Mouse (Mus musculus): ENCODE data around the gene Arhgef40. TPM values are rescaled to one million over a fixed set of nuclear protein-coding genes. Genes with fewer than 3 reads are reported as not detected.

The Arhgef40 gene
- total and polyA plus RNA-seq, 3 experiments = 6.4 to 150 (median 37.5) TPM

GRCm38 (mm10) chr14:52003981-52004495 lies 19.5 kb downstream of the Arhgef40 start:
- Histone ChIP-seq H3K9ac (ENCODE audit: control insufficient read depth, low read depth, low read length, poor library complexity, severe bottlenecking) (no peak overlapping the region), H3K9me3 (replicated peaks; ENCODE audit: insufficient read depth, low read length) (no peaks in the 10 kb centered on the region), H3K27me3 (ENCODE audit: control insufficient read depth in 1 of 2, insufficient read depth in 2 of 2, low read length in 2 of 2) (no peaks in the 10 kb centered on the region), H3K4me3 (ENCODE audit: control insufficient read depth in 1 of 2, insufficient read depth in 1 of 2, low read depth in 2 of 2, low read length in 2 of 2) (no peak overlapping the region), H3K79me2 (ENCODE audit: control insufficient read depth, insufficient read depth, low read length, poor library complexity) (no peaks in the 10 kb centered on the region), H3K36me3 (ENCODE audit: control insufficient read depth in 1 of 2, insufficient read depth in 2 of 2, low read length in 2 of 2) (no peaks in the 10 kb centered on the region; a peak in 1 of 4 replicates), H3K4me1 (ENCODE audit: control insufficient read depth in 1 of 2, insufficient read depth in 2 of 2, low read length in 2 of 2) (no peaks in the 10 kb centered on the region), H3K27ac (ENCODE audit: control insufficient read depth, low read depth, low read length) (no peak overlapping the region)
- TF ChIP-seq NRF1 (IDR thresholded peaks at IDR 0.05; ENCODE audit: insufficient read depth, low read depth, low read length, poor library complexity, severe bottlenecking) = no peak
- no peak for TF ChIP-seq JUND (IDR thresholded peaks at IDR 0.05; ENCODE audit: low read depth, low read length)
- no peak for TF ChIP-seq GATA1 (IDR thresholded peaks at IDR 0.05; ENCODE audit: low read depth, low read length)
- TF ChIP-seq ZMIZ1 (IDR thresholded peaks at IDR 0.05; ENCODE audit: low read depth, low read length) = no peak
- TF ChIP-seq KAT2A (conservative IDR thresholded peaks at IDR 0.05; ENCODE audit: low read depth, low read length) = no peak
- TF ChIP-seq SMC3 (IDR thresholded peaks at IDR 0.05; ENCODE audit: low read depth, low read length) = no peak
- no peak for TF ChIP-seq MAZ (IDR thresholded peaks at IDR 0.05; ENCODE audit: low read depth, low read length)
- no peak for TF ChIP-seq ZC3H11A (IDR thresholded peaks at IDR 0.05; ENCODE audit: low read depth, low read length)
- no peak for TF ChIP-seq TBP (IDR thresholded peaks at IDR 0.05; ENCODE audit: low read depth, low read length)
- no peak for TF ChIP-seq CHD1 (IDR thresholded peaks at IDR 0.05; ENCODE audit: low read depth, low read length)
- no peak for TF ChIP-seq GABPA (IDR thresholded peaks at IDR 0.05; ENCODE audit: low read depth, low read length)
- no peak for TF ChIP-seq POLR2AphosphoS5 (IDR thresholded peaks at IDR 0.05; ENCODE audit: borderline replicate concordance, low read depth, low read length)
- TF ChIP-seq MYB (IDR thresholded peaks at IDR 0.05; ENCODE audit: low read depth, low read length) = no peak
- peak; percentile 74 for DNase-seq (ENCODE audit: low read depth, low spot score)

DNA sequence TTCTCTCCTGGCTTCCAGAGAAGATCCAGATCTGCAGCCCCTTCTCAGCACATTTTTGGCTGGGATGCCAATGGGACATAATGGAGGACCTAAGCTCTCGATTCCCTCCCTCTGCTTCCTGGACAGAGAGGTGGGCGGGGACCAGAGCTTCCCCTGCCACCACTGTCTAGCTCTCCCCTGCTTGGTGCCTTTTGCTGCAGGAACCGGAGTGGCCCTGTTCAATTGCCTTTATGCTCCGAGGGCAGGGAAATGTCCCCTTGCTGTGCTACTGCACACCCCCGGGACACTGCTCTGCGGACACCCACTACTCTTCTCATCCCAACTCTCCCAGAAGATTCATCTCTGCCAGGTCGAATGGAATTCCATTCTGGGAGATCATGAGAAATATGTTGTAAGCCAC lies 20.6 kb downstream of the Arhgef40 start:
- 0 out of 4 replicates have a peak, but pooled peaks of 1 of the 2 experiments have one; percentile 6 for TF ChIP-seq POLR2A (IDR thresholded peaks at IDR 0.05; ENCODE audit: control insufficient read depth in 1 of 2, insufficient read depth in 1 of 2, low read depth in 1 of 2, low read length in 2 of 2, poor library complexity in 1 of 2)
- no peak for TF ChIP-seq EP300 (IDR thresholded peaks at IDR 0.05; ENCODE audit: low read depth in 1 of 2, low read length in 2 of 2)
- no peaks in the 10 kb centered on the region for H3K4me1 ChIP-seq (ENCODE audit: control insufficient read depth in 1 of 2, insufficient read depth in 2 of 2, low read length in 2 of 2)
- H3K27me3 ChIP-seq (ENCODE audit: control insufficient read depth in 1 of 2, insufficient read depth in 2 of 2, low read length in 2 of 2) = no peaks in the 10 kb centered on the region
- no peaks in the 10 kb centered on the region for H3K9me3 ChIP-seq (replicated peaks; ENCODE audit: insufficient read depth, low read length)
- H3K4me3 ChIP-seq (ENCODE audit: control insufficient read depth in 1 of 2, insufficient read depth in 1 of 2, low read depth in 2 of 2, low read length in 2 of 2) = no peak overlapping the region
- H3K36me3 ChIP-seq (ENCODE audit: control insufficient read depth in 1 of 2, insufficient read depth in 2 of 2, low read length in 2 of 2) = no peaks in the 10 kb centered on the region; a peak in 1 of 4 replicates
- no peak overlapping the region for H3K27ac ChIP-seq (ENCODE audit: control insufficient read depth, low read depth, low read length)
- H3K79me2 ChIP-seq (ENCODE audit: control insufficient read depth, insufficient read depth, low read length, poor library complexity) = no peaks in the 10 kb centered on the region
- no peak overlapping the region for H3K9ac ChIP-seq (ENCODE audit: control insufficient read depth, low read depth, low read length, poor library complexity, severe bottlenecking)
- DNase-seq (ENCODE audit: low read depth, low spot score) = no peak

- Histone ChIP-seq H3K36me3 (ENCODE audit: control insufficient read depth in 1 of 2, insufficient read depth in 2 of 2, low read length in 2 of 2) (no peaks in the 10 kb centered on the region; a peak in 1 of 4 replicates), H3K4me1 (ENCODE audit: control insufficient read depth in 1 of 2, insufficient read depth in 2 of 2, low read length in 2 of 2) (no peaks in the 10 kb centered on the region), H3K9ac (ENCODE audit: control insufficient read depth, low read depth, low read length, poor library complexity, severe bottlenecking) (no peak overlapping the region), H3K27me3 (ENCODE audit: control insufficient read depth in 1 of 2, insufficient read depth in 2 of 2, low read length in 2 of 2) (no peaks in the 10 kb centered on the region), H3K9me3 (replicated peaks; ENCODE audit: insufficient read depth, low read length) (no peaks in the 10 kb centered on the region), H3K4me3 (ENCODE audit: control insufficient read depth in 1 of 2, insufficient read depth in 1 of 2, low read depth in 2 of 2, low read length in 2 of 2) (no peak overlapping the region), H3K79me2 (ENCODE audit: control insufficient read depth, insufficient read depth, low read length, poor library complexity) (no peaks in the 10 kb centered on the region), H3K27ac (ENCODE audit: control insufficient read depth, low read depth, low read length) (no peak overlapping the region)
- no peak for DNase-seq (ENCODE audit: low read depth, low spot score)
- TF ChIP-seq E2F4 (IDR thresholded peaks at IDR 0.05; ENCODE audit: borderline replicate concordance, low read depth, low read length) (no peak), ZC3H11A (IDR thresholded peaks at IDR 0.05; ENCODE audit: low read depth, low read length) (no peak), MAZ (IDR thresholded peaks at IDR 0.05; ENCODE audit: low read depth, low read length) (no peak), UBTF (IDR thresholded peaks at IDR 0.05; ENCODE audit: borderline replicate concordance, insufficient read depth, low read depth, low read length) (no peak), POLR2A (IDR thresholded peaks at IDR 0.05; ENCODE audit: control insufficient read depth in 1 of 2, insufficient read depth in 1 of 2, low read depth in 1 of 2, low read length in 2 of 2, poor library complexity in 1 of 2) (no peak), SIN3A (IDR thresholded peaks at IDR 0.05; ENCODE audit: low read length) (no peak), USF1 (IDR thresholded peaks at IDR 0.05; ENCODE audit: low read depth, low read length) (no peak), ETS1 (IDR thresholded peaks at IDR 0.05; ENCODE audit: low read depth, low read length) (no peak), ZMIZ1 (IDR thresholded peaks at IDR 0.05; ENCODE audit: low read depth, low read length) (no peak), MXI1 (IDR thresholded peaks at IDR 0.05; ENCODE audit: low read depth, low read length) (no peak), TCF12 (IDR thresholded peaks at IDR 0.05; ENCODE audit: low read depth, low read length) (no peak), MYB (IDR thresholded peaks at IDR 0.05; ENCODE audit: low read depth, low read length) (no peak), NRF1 (IDR thresholded peaks at IDR 0.05; ENCODE audit: insufficient read depth, low read depth, low read length, poor library complexity, severe bottlenecking) (no peak), USF2 (IDR thresholded peaks at IDR 0.05; ENCODE audit: borderline replicate concordance in 1 of 2, insufficient read depth in 1 of 2, low read depth in 1 of 2, low read length in 2 of 2) (no peak), JUND (IDR thresholded peaks at IDR 0.05; ENCODE audit: low read depth, low read length) (no peak)
Observed at GRCm38 (mm10) chr14:52005616-52006015, 21.1 kb downstream of the Arhgef40 start.

Measured in MEL (cell line).